24 mouse cellular contexts compared by ENCODE assay signal in genomic region chr4:120299287-120299686, GRCm38 (mm10). TPM values are rescaled to one million over a fixed set of nuclear protein-coding genes. Genes with fewer than 3 reads are reported as not detected.
DNase-seq lines count a peak whose midpoint lies in the region; ATAC-seq and TF ChIP-seq lines count a peak whose summit lies in the region.
"Had no signal": no experiment of that assay in that cellular context is flagged by ENCODE, and none has a peak within 500 bp of the region (broad histone marks: within the 10 kb centered on the region; RNA-seq: fewer than 3 reads in every experiment).

No protein-coding gene starts in this region.

- H3K9ac ChIP-seq in embryonic facial prominence, embryonic 11.5 days (replicated peaks; ENCODE audit: low read length): no peak overlapping the region
- no peak overlapping the region for H3K9ac ChIP-seq in intestine, postnatal 0 days (ENCODE audit: low read depth, low read length)
- no peak overlapping the region for H3K9ac ChIP-seq in intestine, embryonic 16.5 days (ENCODE audit: low read depth, low read length)
- H3K9ac ChIP-seq in lung, embryonic 14.5 days: no peak overlapping the region
- H3K9ac ChIP-seq: hindbrain, embryonic 15.5 days; liver, embryonic 13.5 days; midbrain, embryonic 15.5 days; neural tube, embryonic 15.5 days had no signal

- DNase-seq in embryonic facial prominence, embryonic 11.5 days (ENCODE audit: low spot score): peak; percentile 23
- no peak for DNase-seq in embryonic facial prominence, embryonic 10.5 days (ENCODE audit: low spot score)
- DNase-seq in lung, embryonic 14.5 days: peak; percentile 13
- no peak for DNase-seq in lung, postnatal 14 days
- DNase-seq in lung, postnatal 36 days: peak; percentile 51
- DNase-seq in testis, postnatal 14 days (ENCODE audit: low spot score): no peak
- DNase-seq: cerebellum, adult 8-10 months; gastrocnemius, postnatal 25 days; heart, postnatal 36 days; kidney, adult 11 months; layer of hippocampus, adult 9-11 months; liver, embryonic 13.5 days; spleen, adult 18-20 months; thymus, adult 18-20 months; thymus, postnatal 4 days had no signal

- no peak overlapping the region for H3K4me2 ChIP-seq in embryonic facial prominence, embryonic 11.5 days (ENCODE audit: low read depth, low read length)
- no peak overlapping the region for H3K4me2 ChIP-seq in intestine, postnatal 0 days (replicated peaks; ENCODE audit: low read depth)
- H3K4me2 ChIP-seq in intestine, embryonic 16.5 days (ENCODE audit: low read depth, low read length): no peak overlapping the region
- no peak overlapping the region for H3K4me2 ChIP-seq in lung, embryonic 14.5 days
- H3K4me2 ChIP-seq: heart, embryonic 11.5 days; hindbrain, embryonic 15.5 days; liver, embryonic 13.5 days; midbrain, embryonic 15.5 days; neural tube, embryonic 15.5 days had no signal

- TF ChIP-seq CTCF in intestine, postnatal 0 days (IDR thresholded peaks at IDR 0.05; ENCODE audit: low read depth): peak; percentile 58
- peak; percentile 37 for TF ChIP-seq CTCF in lung, embryonic 14.5 days (IDR thresholded peaks at IDR 0.05; ENCODE audit: low read depth)

- ATAC-seq in embryonic facial prominence, embryonic 11.5 days (replicated peaks; ENCODE audit: insufficient number of reproducible peaks, low FRiP score, low TSS enrichment, low read depth): no peak
- ATAC-seq in intestine, postnatal 0 days: no peak
- no peak for ATAC-seq in intestine, embryonic 16.5 days
- ATAC-seq in lung, embryonic 14.5 days (ENCODE audit: insufficient read depth): no peak
- ATAC-seq: CD4-positive, CD25-positive, alpha-beta regulatory T cell, adult 4 months; forebrain, embryonic 14.5 days; midbrain, embryonic 15.5 days had no signal

- WGBS in embryonic facial prominence, embryonic 11.5 days: 51% methylated on average over 7 of the region's 7 CpGs
- 46% methylated on average over 7 of the region's 7 CpGs for WGBS in embryonic facial prominence, embryonic 10.5 days
- WGBS in intestine, postnatal 0 days: 36% methylated on average over 7 of the region's 7 CpGs
- WGBS in intestine, embryonic 16.5 days: 43% methylated on average over 7 of the region's 7 CpGs
- 42% methylated on average over 7 of the region's 7 CpGs for WGBS in lung, embryonic 14.5 days

- no peak overlapping the region for H3K4me3 ChIP-seq in embryonic facial prominence, embryonic 11.5 days (ENCODE audit: low read depth, low read length)
- no peak overlapping the region for H3K4me3 ChIP-seq in embryonic facial prominence, embryonic 10.5 days
- H3K4me3 ChIP-seq in intestine, postnatal 0 days (ENCODE audit: low read depth, low read length): no peak overlapping the region
- no peak overlapping the region for H3K4me3 ChIP-seq in intestine, embryonic 16.5 days (ENCODE audit: low read length)
- H3K4me3 ChIP-seq in lung, embryonic 14.5 days (ENCODE audit: low read depth, low read length): no peak overlapping the region
- H3K4me3 ChIP-seq: erythroblast, embryonic 14.5 days; hindbrain, embryonic 15.5 days; liver, embryonic 13.5 days; midbrain, embryonic 15.5 days; neural tube, embryonic 15.5 days had no signal

- H3K27me3 ChIP-seq in embryonic facial prominence, embryonic 11.5 days (ENCODE audit: control insufficient read depth, insufficient read depth, low read length): no peaks in the 10 kb centered on the region
- peaks cover 14% of the 10 kb centered on the region; the same call in 1 of the 2 replicates for H3K27me3 ChIP-seq in embryonic facial prominence, embryonic 10.5 days (replicated peaks; ENCODE audit: low read depth, poor library complexity, severe bottlenecking)
- H3K27me3 ChIP-seq in intestine, postnatal 0 days (replicated peaks; ENCODE audit: control insufficient read depth, insufficient read depth, low read length): no peaks in the 10 kb centered on the region
- H3K27me3 ChIP-seq in intestine, embryonic 16.5 days (replicated peaks; ENCODE audit: control insufficient read depth, insufficient read depth, low read length): no peaks in the 10 kb centered on the region
- H3K27me3 ChIP-seq in lung, embryonic 14.5 days (ENCODE audit: insufficient read depth, low read length): no peaks in the 10 kb centered on the region
- H3K27me3 ChIP-seq: hindbrain, embryonic 15.5 days; midbrain, embryonic 15.5 days; neural tube, embryonic 15.5 days had no signal

- H3K36me3 ChIP-seq in embryonic facial prominence, embryonic 11.5 days (replicated peaks; ENCODE audit: control insufficient read depth, insufficient read depth, low read depth, low read length): no peaks in the 10 kb centered on the region
- no peaks in the 10 kb centered on the region for H3K36me3 ChIP-seq in embryonic facial prominence, embryonic 10.5 days (replicated peaks)
- no peaks in the 10 kb centered on the region for H3K36me3 ChIP-seq in intestine, postnatal 0 days (ENCODE audit: control insufficient read depth, insufficient read depth)
- no peaks in the 10 kb centered on the region for H3K36me3 ChIP-seq in intestine, embryonic 16.5 days (ENCODE audit: control insufficient read depth, insufficient read depth, low read length)
- no peaks in the 10 kb centered on the region for H3K36me3 ChIP-seq in lung, embryonic 14.5 days (ENCODE audit: insufficient read depth)
- H3K36me3 ChIP-seq: hindbrain, embryonic 15.5 days; liver, embryonic 13.5 days; midbrain, embryonic 15.5 days; neural tube, embryonic 15.5 days had no signal

- H3K9me3 ChIP-seq in embryonic facial prominence, embryonic 11.5 days (replicated peaks; ENCODE audit: control insufficient read depth, low read length): no peaks in the 10 kb centered on the region
- H3K9me3 ChIP-seq in embryonic facial prominence, embryonic 10.5 days: no peaks in the 10 kb centered on the region
- H3K9me3 ChIP-seq in intestine, postnatal 0 days (ENCODE audit: control insufficient read depth): no peaks in the 10 kb centered on the region
- H3K9me3 ChIP-seq in intestine, embryonic 16.5 days (ENCODE audit: control insufficient read depth, low read length): no peaks in the 10 kb centered on the region
- no peaks in the 10 kb centered on the region for H3K9me3 ChIP-seq in lung, embryonic 14.5 days (ENCODE audit: low read depth, low read length)
- H3K9me3 ChIP-seq: hindbrain, embryonic 15.5 days; liver, embryonic 13.5 days; midbrain, embryonic 15.5 days; neural tube, embryonic 15.5 days had no signal

- no peaks in the 10 kb centered on the region for H3K4me1 ChIP-seq in embryonic facial prominence, embryonic 11.5 days (ENCODE audit: control insufficient read depth, insufficient read depth, low read length)
- H3K4me1 ChIP-seq in embryonic facial prominence, embryonic 10.5 days: no peaks in the 10 kb centered on the region
- H3K4me1 ChIP-seq in intestine, postnatal 0 days (replicated peaks; ENCODE audit: control insufficient read depth, insufficient read depth, low read length): no peaks in the 10 kb centered on the region
- H3K4me1 ChIP-seq in intestine, embryonic 16.5 days (ENCODE audit: control insufficient read depth, insufficient read depth, low read length): no peaks in the 10 kb centered on the region
- no peaks in the 10 kb centered on the region for H3K4me1 ChIP-seq in lung, embryonic 14.5 days (ENCODE audit: insufficient read depth)
- H3K4me1 ChIP-seq: hindbrain, embryonic 15.5 days; liver, embryonic 13.5 days; midbrain, embryonic 15.5 days; neural tube, embryonic 15.5 days had no signal

- H3K27ac ChIP-seq in embryonic facial prominence, embryonic 11.5 days (replicated peaks; ENCODE audit: low read depth, low read length): no peak overlapping the region
- no peak overlapping the region for H3K27ac ChIP-seq in embryonic facial prominence, embryonic 10.5 days (replicated peaks)
- H3K27ac ChIP-seq in intestine, postnatal 0 days (ENCODE audit: low read depth, low read length): no peak overlapping the region
- no peak overlapping the region for H3K27ac ChIP-seq in intestine, embryonic 16.5 days (ENCODE audit: low read length)
- H3K27ac ChIP-seq in lung, embryonic 14.5 days (ENCODE audit: low read depth): no peak overlapping the region
- H3K27ac ChIP-seq: hindbrain, embryonic 15.5 days; liver, embryonic 13.5 days; midbrain, embryonic 15.5 days; neural tube, embryonic 15.5 days had no signal

RNA-seq across cellular contexts. Expression of gene Foxo6, which starts 12.1 kb away (rescaled TPM):
- 0.69 and 0.79 TPM in 2 replicates for polyA plus RNA-seq in embryonic facial prominence, embryonic 11.5 days (2014; fragmentation: Nextera tagmentation; extraction: Ambion mirVana)
- 0.05 and 0.21 TPM in 2 replicates for polyA plus RNA-seq in embryonic facial prominence, embryonic 10.5 days (2016; fragmentation: Nextera tagmentation; extraction: Ambion mirVana)
- polyA plus RNA-seq in intestine, postnatal 0 days (2015; fragmentation: Nextera tagmentation; extraction: Ambion mirVana): 0.17 and 0.20 TPM in 2 replicates
- 0.11 and 0.12 TPM in 2 replicates for polyA plus RNA-seq in intestine, embryonic 16.5 days (2015; fragmentation: Nextera tagmentation; extraction: Ambion mirVana)
- 0.11 and 0.34 TPM in 2 replicates for polyA plus RNA-seq in lung, embryonic 14.5 days (2014; fragmentation: Nextera tagmentation; extraction: Ambion mirVana)
- polyA plus RNA-seq: CD4-positive, CD25-positive, alpha-beta regulatory T cell, adult 4 months; erythroblast, embryonic 14.5 days; liver, embryonic 13.5 days had no signal

Comparison
In these comparisons a context has a peak if more than half of its experiments do, and no peak if none do; other contexts are left out.
1. DNase-seq: peak in embryonic facial prominence, embryonic 11.5 days (single experiment), lung, embryonic 14.5 days (single experiment) and lung, postnatal 36 days (single experiment); none in embryonic facial prominence, embryonic 10.5 days (single experiment), lung, postnatal 14 days (single experiment) and testis, postnatal 14 days (single experiment).